Mouse (Mus musculus) granulocyte monocyte progenitor cell, adult 5-6 weeks (primary cell): ENCODE data around the gene Trim47. TPM values are rescaled to one million over a fixed set of nuclear protein-coding genes. Genes with fewer than 3 reads are reported as not detected.

Experiments used
- ATAC-seq: replicated peaks from 2 replicates; pipeline ENCODE4 v1.8.0; 2016; ENCODE audit warnings: mild to moderate bottlenecking, moderate TSS enrichment, inconsistent platforms; ENCODE audit not compliant: poor library complexity, severe bottlenecking
- total RNA-seq, 2 experiments: library from RNA; stranded (forward) in 1 of 2; stranded (reverse) in 1 of 2; fragments of 200-712, 200-1000 nt in 1 of 2; fragments of >200 nt in 1 of 2; fragmentation: Nextera tagmentation in 1 of 2; gene quantifications; 2 replicates each; pipeline ENCODE4 v1.2.3; 2014 to 2017

Gene Trim47
- total RNA-seq, 2 experiments from 2014 or later: 3.1 TPM; not detected in 1

GRCm38 (mm10) chr11:116072608-116073007 lies 54.4 kb downstream of the Trim47 start:
- ATAC-seq: no peak

- ATAC-seq: peak; percentile 34
Observed at GRCm38 (mm10) chr11:116071510-116071909, 55.5 kb downstream of the Trim47 start.

- no peak for ATAC-seq
Observed at GRCm38 (mm10) chr11:116065345-116065744, 61.7 kb downstream of the Trim47 start.

- no peak for ATAC-seq
Observed at GRCm38 (mm10) chr11:116064187-116064867, 62.7 kb downstream of the Trim47 start.

- ATAC-seq: no peak
Observed at GRCm38 (mm10) chr11:116063562-116063961, 63.4 kb downstream of the Trim47 start.

- ATAC-seq: no peak
Observed at GRCm38 (mm10) chr11:116062521-116062920, 64.5 kb downstream of the Trim47 start.

GRCm38 (mm10) chr11:116061641-116062415 lies 65.2 kb downstream of the Trim47 start:
- ATAC-seq: no peak

GRCm38 (mm10) chr11:116060596-116060995 lies 66.4 kb downstream of the Trim47 start:
- ATAC-seq: no peak

GRCm38 (mm10) chr11:116059691-116060025 lies 67.4 kb downstream of the Trim47 start:
- ATAC-seq: no peak

- no peak for ATAC-seq
Observed at GRCm38 (mm10) chr11:116058868-116059690, 67.9 kb downstream of the Trim47 start.

- ATAC-seq: no peak
Observed at GRCm38 (mm10) chr11:116058022-116058614, 68.9 kb downstream of the Trim47 start.

- no peak for ATAC-seq
Observed at GRCm38 (mm10) chr11:116057237-116057881, 69.7 kb downstream of the Trim47 start.

GRCm38 (mm10) chr11:116055873-116056272 lies 71.1 kb downstream of the Trim47 start:
- ATAC-seq: no peak

Other genes starting within 250 kb of the Trim47 start
- 7.1 and 10.4 TPM in 2 replicates for gene Smim5, start 227.2 kb downstream of the Trim47 start, total RNA-seq (2014; fragmentation: Nextera tagmentation)
- 3.5 and 7.8 TPM in 2 replicates for gene Smim5, start 227.2 kb downstream of the Trim47 start, total RNA-seq (2017)
- 0.88 and 2.3 TPM in 2 replicates for gene Smim6, start 215.2 kb downstream of the Trim47 start, total RNA-seq (2014; fragmentation: Nextera tagmentation)
- gene Smim6, start 215.2 kb downstream of the Trim47 start, total RNA-seq (2017): 0.69 TPM in 1 of 2 replicates, not detected in the other
- 20.4 and 44.5 TPM in 2 replicates for gene Sap30bp, start 193.9 kb downstream of the Trim47 start, total RNA-seq (2014; fragmentation: Nextera tagmentation)
- 145 and 211 TPM in 2 replicates for gene Sap30bp, start 193.9 kb downstream of the Trim47 start, total RNA-seq (2017)
- gene Recql5, start 193.7 kb downstream of the Trim47 start, total RNA-seq (2014; fragmentation: Nextera tagmentation): 22.8 and 27.6 TPM in 2 replicates
- 18.9 and 19.3 TPM in 2 replicates for gene Recql5, start 193.7 kb downstream of the Trim47 start, total RNA-seq (2017)
- gene Itgb4, start 152.5 kb downstream of the Trim47 start, total RNA-seq (2014; fragmentation: Nextera tagmentation): not detected in 2 replicates
- gene Itgb4, start 152.5 kb downstream of the Trim47 start, total RNA-seq (2017): not detected in 2 replicates
- gene Galk1, start 114.5 kb downstream of the Trim47 start, total RNA-seq (2014; fragmentation: Nextera tagmentation): 36.7 and 62.2 TPM in 2 replicates
- 41.3 and 52.3 TPM in 2 replicates for gene Galk1, start 114.5 kb downstream of the Trim47 start, total RNA-seq (2017)
- gene H3f3b, start 99.2 kb downstream of the Trim47 start, total RNA-seq (2014; fragmentation: Nextera tagmentation): 447 and 460 TPM in 2 replicates
- 931 and 1,017 TPM in 2 replicates for gene H3f3b, start 99.2 kb downstream of the Trim47 start, total RNA-seq (2017)
- 25.4 and 40.0 TPM in 2 replicates for gene Unk, start 96.9 kb downstream of the Trim47 start, total RNA-seq (2014; fragmentation: Nextera tagmentation)
- 15.2 and 19.9 TPM in 2 replicates for gene Unk, start 96.9 kb downstream of the Trim47 start, total RNA-seq (2017)
- 19.1 and 26.7 TPM in 2 replicates for gene Unc13d, start 49.2 kb downstream of the Trim47 start, total RNA-seq (2014; fragmentation: Nextera tagmentation)
- gene Unc13d, start 49.2 kb downstream of the Trim47 start, total RNA-seq (2017): 18.2 and 21.1 TPM in 2 replicates
- gene Wbp2, start 40.2 kb downstream of the Trim47 start, total RNA-seq (2014; fragmentation: Nextera tagmentation): 83.3 and 96.6 TPM in 2 replicates
- 13.6 and 17.3 TPM in 2 replicates for gene Wbp2, start 40.2 kb downstream of the Trim47 start, total RNA-seq (2017)
- gene Trim65, start 3.9 kb upstream of the Trim47 start, total RNA-seq (2014; fragmentation: Nextera tagmentation): 11.6 and 18.1 TPM in 2 replicates
- 3.7 and 7.0 TPM in 2 replicates for gene Trim65, start 3.9 kb upstream of the Trim47 start, total RNA-seq (2017)
- gene Mrpl38, start 11.7 kb upstream of the Trim47 start, total RNA-seq (2014; fragmentation: Nextera tagmentation): 52.1 and 60.1 TPM in 2 replicates
- 22.8 and 29.6 TPM in 2 replicates for gene Mrpl38, start 11.7 kb upstream of the Trim47 start, total RNA-seq (2017)
- 14.1 and 22.2 TPM in 2 replicates for gene Fbf1, start 41.0 kb upstream of the Trim47 start, total RNA-seq (2014; fragmentation: Nextera tagmentation)
- 15.3 and 22.8 TPM in 2 replicates for gene Fbf1, start 41.0 kb upstream of the Trim47 start, total RNA-seq (2017)
- 85.3 and 106 TPM in 2 replicates for gene Ten1, start 71.6 kb upstream of the Trim47 start, total RNA-seq (2014; fragmentation: Nextera tagmentation)
- 28.5 and 31.9 TPM in 2 replicates for gene Ten1, start 71.6 kb upstream of the Trim47 start, total RNA-seq (2017)
- gene Acox1, start 71.8 kb upstream of the Trim47 start, total RNA-seq (2014; fragmentation: Nextera tagmentation): 23.6 and 29.4 TPM in 2 replicates
- gene Acox1, start 71.8 kb upstream of the Trim47 start, total RNA-seq (2017): 15.0 and 16.0 TPM in 2 replicates
- 0.13 and 0.58 TPM in 2 replicates for gene Evpl, start 110.9 kb upstream of the Trim47 start, total RNA-seq (2014; fragmentation: Nextera tagmentation)
- 1.5 and 1.7 TPM in 2 replicates for gene Evpl, start 110.9 kb upstream of the Trim47 start, total RNA-seq (2017)
- 104 and 123 TPM in 2 replicates for gene Srp68, start 147.0 kb upstream of the Trim47 start, total RNA-seq (2014; fragmentation: Nextera tagmentation)
- 75.2 and 75.7 TPM in 2 replicates for gene Srp68, start 147.0 kb upstream of the Trim47 start, total RNA-seq (2017)
- gene Galr2, start 153.7 kb upstream of the Trim47 start, total RNA-seq (2014; fragmentation: Nextera tagmentation): not detected in 2 replicates
- gene Galr2, start 153.7 kb upstream of the Trim47 start, total RNA-seq (2017): 0.09 TPM in 1 of 2 replicates, not detected in the other
- 23.0 and 45.3 TPM in 2 replicates for gene Exoc7, start 180.0 kb upstream of the Trim47 start, total RNA-seq (2014; fragmentation: Nextera tagmentation)
- gene Exoc7, start 180.0 kb upstream of the Trim47 start, total RNA-seq (2017): 30.1 and 36.6 TPM in 2 replicates
- gene Foxj1, start 208.2 kb upstream of the Trim47 start, total RNA-seq (2014; fragmentation: Nextera tagmentation): not detected in 2 replicates
- gene Foxj1, start 208.2 kb upstream of the Trim47 start, total RNA-seq (2017): not detected in 2 replicates